8 mouse cellular contexts compared by ENCODE assay signal in genomic region chr6:125494092-125494871, GRCm38 (mm10). TPM values are rescaled to one million over a fixed set of nuclear protein-coding genes. Genes with fewer than 3 reads are reported as not detected.
DNase-seq lines count a peak whose midpoint lies in the region; ATAC-seq lines count a peak whose summit lies in the region.

Cd9 (minus strand) TSS chr6:125494791.

- H3K36me3 ChIP-seq in forebrain, embryonic 12.5 days (replicated peaks) = no peaks in the 10 kb centered on the region
- H3K36me3 ChIP-seq in neural tube, embryonic 13.5 days = no peaks in the 10 kb centered on the region

- intact Hi-C loops in heart, postnatal 10 days (cut with DNase I) = loop anchor here (1.0 to 2.0 kb wide), 2 partner anchors 21 to 68 kb away; no protein-coding TSS in a partner anchor

- H3K4me1 ChIP-seq in forebrain, embryonic 12.5 days = peaks cover 16% of the 10 kb centered on the region
- peaks cover 38% of the 10 kb centered on the region for H3K4me1 ChIP-seq in neural tube, embryonic 13.5 days (replicated peaks)

- peak; percentile 49 for DNase-seq in adrenal gland, adult 8-10 months
- DNase-seq in heart, postnatal 10 days = peak; percentile 78 to 80
- peak; percentile 75 to 88 for DNase-seq in kidney, postnatal 36 days
- peak; percentile 84 to 86 for DNase-seq in lung, adult 18-20 months
- DNase-seq in thymus, postnatal 14 days = peak; percentile 61

- peak; percentile 68 for ATAC-seq in CD4-positive, CD25-positive, alpha-beta regulatory T cell, adult 4 months
- peak; percentile 89 for ATAC-seq in forebrain, embryonic 12.5 days (ENCODE audit: low FRiP score)
- peak; percentile 88 for ATAC-seq in neural tube, embryonic 13.5 days (ENCODE audit: low read depth)

- H3K27me3 ChIP-seq in forebrain, embryonic 12.5 days = peaks cover 29% of the 10 kb centered on the region
- H3K27me3 ChIP-seq in neural tube, embryonic 13.5 days = peaks cover 43% of the 10 kb centered on the region

- peak within 1 kb of the TSS; percentile 71 for H3K27ac ChIP-seq in forebrain, embryonic 12.5 days
- H3K27ac ChIP-seq in neural tube, embryonic 13.5 days (replicated peaks) = peak within 1 kb of the TSS; percentile 33

- under 1% methylated on average over 60 of the region's 61 CpGs for WGBS in forebrain, embryonic 12.5 days
- under 1% methylated on average over 61 of the region's 61 CpGs for WGBS in neural tube, embryonic 13.5 days

- H3K4me3 ChIP-seq in forebrain, embryonic 12.5 days (replicated peaks) = peak within 1 kb of the TSS; percentile 62
- peak within 1 kb of the TSS; percentile 55 for H3K4me3 ChIP-seq in neural tube, embryonic 13.5 days

- no peaks in the 10 kb centered on the region for H3K9me3 ChIP-seq in forebrain, embryonic 12.5 days
- no peaks in the 10 kb centered on the region for H3K9me3 ChIP-seq in neural tube, embryonic 13.5 days

- H3K9ac ChIP-seq in forebrain, embryonic 12.5 days = peak within 1 kb of the TSS; percentile 77
- peak within 1 kb of the TSS; percentile 73 for H3K9ac ChIP-seq in neural tube, embryonic 13.5 days

- peak within 1 kb of the TSS; percentile 84 for H3K4me2 ChIP-seq in forebrain, embryonic 12.5 days
- peak within 1 kb of the TSS; percentile 87 for H3K4me2 ChIP-seq in neural tube, embryonic 13.5 days

RNA-seq across cellular contexts. Expression of gene Cd9, which starts in this region (rescaled TPM):
- 100 to 1,000 TPM in 1 of 2 experiments, 10 to 100 TPM in 1; 98.5 to 108 TPM for polyA plus RNA-seq in CD4-positive, CD25-positive, alpha-beta regulatory T cell, adult 4 months (2017; shearing (Covaris generic))
- total RNA-seq in adrenal gland, adult 8-10 months (2022) = 100 to 1,000 TPM; 108 to 171 (median 144) TPM
- 44.2 and 45.3 TPM in 2 replicates for polyA plus RNA-seq in forebrain, embryonic 12.5 days (2016; fragmentation: Nextera tagmentation; extraction: Ambion mirVana)
- total RNA-seq in heart, postnatal 10 days (2021) = 10 to 100 TPM; 77.7 to 79.8 TPM
- 66.9 and 74.0 TPM in 2 replicates for polyA plus RNA-seq in neural tube, embryonic 13.5 days (2015; fragmentation: Nextera tagmentation; extraction: Ambion mirVana)

Comparison
In these comparisons a context has a peak if more than half of its experiments do, and no peak if none do; other contexts are left out.
1. Peak in every context shown above with its lines: DNase-seq, ATAC-seq, H3K4me3 ChIP-seq and H3K27ac ChIP-seq.